In the genomic region with DNA sequence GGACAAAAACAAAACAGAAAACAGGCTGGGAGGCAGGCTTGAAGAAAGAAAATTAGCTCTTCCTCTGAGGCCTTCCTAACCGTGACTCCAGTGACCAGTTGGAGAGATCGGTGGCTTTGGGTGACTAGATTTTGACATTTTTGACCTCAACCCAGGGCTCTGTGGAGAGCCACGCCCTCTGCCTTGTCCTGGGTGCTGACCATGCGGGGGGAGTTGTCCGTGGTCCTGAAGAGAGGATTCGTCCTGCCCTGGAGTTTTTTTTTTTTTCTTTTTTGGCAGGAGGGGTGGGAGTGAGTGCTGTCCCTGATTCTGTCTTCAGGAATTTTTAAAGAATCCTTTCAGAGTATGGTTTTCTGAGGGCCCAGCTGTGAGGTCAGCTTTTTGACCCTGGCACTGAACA, we compare ENCODE assay signal across 12 mouse cellular contexts.
DNase-seq lines count a peak whose midpoint lies in the region; ATAC-seq and TF ChIP-seq lines count a peak whose summit lies in the region.
"Had no signal": no experiment of that assay in that cellular context is flagged by ENCODE, and none has a peak within 500 bp of the region (broad histone marks: within the 10 kb centered on the region; RNA-seq: fewer than 3 reads in every experiment).

No protein-coding gene starts in this region.

- 7% methylated on average over 6 of the region's 6 CpGs for WGBS in heart, embryonic 11.5 days (ENCODE audit: insufficient replicate concordance)

- intact Hi-C loops in heart, postnatal 10 days (cut with DNase I), result no loop called here
- intact Hi-C loops in left cerebral cortex, postnatal 14 days (cut with DNase I), result no loop called here

- ATAC-seq in heart, embryonic 11.5 days (replicated peaks; ENCODE audit: insufficient number of reproducible peaks, low FRiP score, low TSS enrichment), result no peak

- no peak overlapping the region for H3ac ChIP-seq in myocyte (ENCODE audit: control insufficient read depth, insufficient read length)

- TF ChIP-seq POLR2A in myocyte (IDR thresholded peaks at IDR 0.05; ENCODE audit: insufficient read length, low read depth), result no peak

- DNase-seq in heart, postnatal 10 days, result peak; percentile 31 to 58
- DNase-seq in ovary, postnatal 14 days (ENCODE audit: low spot score), result peak; percentile 13
- DNase-seq in ovary, adult 18-20 months (ENCODE audit: low spot score), result no peak
- peak; percentile 63 for DNase-seq in embryo, embryonic 11 days
- DNase-seq in left cerebral cortex, postnatal 14 days (ENCODE audit: low spot score in 2 of 2), result no peak
- no peak for DNase-seq in spleen, adult 18-20 months
- DNase-seq: cerebellum, adult 11-12 months had no signal

- H3K27ac ChIP-seq in heart, embryonic 11.5 days (ENCODE audit: low read depth, low read length), result no peak overlapping the region
- H3K27ac ChIP-seq: heart, embryonic 15.5 days; macrophage; stomach, embryonic 15.5 days had no signal

- no peaks in the 10 kb centered on the region for H3K9me3 ChIP-seq in heart, embryonic 11.5 days (replicated peaks; ENCODE audit: control insufficient read depth, low read length)
- H3K9me3 ChIP-seq: heart, embryonic 15.5 days; stomach, embryonic 15.5 days had no signal

- no peaks in the 10 kb centered on the region for H3K4me1 ChIP-seq in heart, embryonic 11.5 days (ENCODE audit: control insufficient read depth, insufficient read depth, low read length)
- H3K4me1 ChIP-seq: stomach, embryonic 15.5 days had no signal

- no peak overlapping the region for H3K4me3 ChIP-seq in heart, embryonic 11.5 days (ENCODE audit: low read depth, low read length)
- no peak overlapping the region for H3K4me3 ChIP-seq in myocyte
- H3K4me3 ChIP-seq: heart, embryonic 15.5 days; stomach, embryonic 15.5 days had no signal

- H3K9ac ChIP-seq in heart, embryonic 11.5 days (ENCODE audit: low read depth, low read length), result no peak overlapping the region
- H3K9ac ChIP-seq: heart, embryonic 15.5 days; stomach, embryonic 15.5 days had no signal

- H3K36me3 ChIP-seq in heart, embryonic 11.5 days (ENCODE audit: control insufficient read depth, insufficient read depth, low read length), result no peaks in the 10 kb centered on the region
- no peaks in the 10 kb centered on the region for H3K36me3 ChIP-seq in myocyte (ENCODE audit: control insufficient read depth, insufficient read depth)
- H3K36me3 ChIP-seq: heart, embryonic 15.5 days; stomach, embryonic 15.5 days had no signal

- no peaks in the 10 kb centered on the region for H3K79me2 ChIP-seq in myocyte (ENCODE audit: control insufficient read depth, insufficient read depth)

- no peaks in the 10 kb centered on the region; the same call in 1 of the 2 replicates for H3K27me3 ChIP-seq in heart, embryonic 11.5 days (ENCODE audit: control insufficient read depth, insufficient read depth, low read length)
- H3K27me3 ChIP-seq in myocyte (ENCODE audit: control insufficient read depth, insufficient read depth, insufficient read length), result peaks cover 70% of the 10 kb centered on the region
- H3K27me3 ChIP-seq: stomach, embryonic 15.5 days had no signal

- no peak overlapping the region for H3K4me2 ChIP-seq in heart, embryonic 11.5 days
- H3K4me2 ChIP-seq in myocyte (ENCODE audit: low read depth), result no peak overlapping the region
- H3K4me2 ChIP-seq: heart, embryonic 15.5 days; stomach, embryonic 15.5 days had no signal

TF ChIP-seq in myocyte, 11 proteins besides CTCF, POLR2A, EP300 and RAD21:
- peak; percentile 93 for TF ChIP-seq REST (IDR thresholded peaks at IDR 0.05; ENCODE audit: insufficient read depth, insufficient read length)
- no peak for TF ChIP-seq E2F4 (IDR thresholded peaks at IDR 0.05; ENCODE audit: insufficient read depth)
- TF ChIP-seq CEBPB (IDR thresholded peaks at IDR 0.05; ENCODE audit: insufficient read depth, poor library complexity, severe bottlenecking), result no peak
- TF ChIP-seq POLR2AphosphoS2 (IDR thresholded peaks at IDR 0.05; ENCODE audit: insufficient read length, low read depth), result no peak
- TF ChIP-seq SRF (IDR thresholded peaks at IDR 0.05; ENCODE audit: control insufficient read depth, insufficient read length, low read depth), result no peak
- no peak for TF ChIP-seq MYOD1 (IDR thresholded peaks at IDR 0.05; ENCODE audit: control insufficient read depth in 1 of 3, insufficient read length in 2 of 3, low read depth in 2 of 3)
- TF ChIP-seq TCF12 (IDR thresholded peaks at IDR 0.05; ENCODE audit: insufficient read depth, poor library complexity, severe bottlenecking), result no peak
- TF ChIP-seq TCF3 (IDR thresholded peaks at IDR 0.05; ENCODE audit: insufficient read length, low read depth), result no peak
- TF ChIP-seq MAX (IDR thresholded peaks at IDR 0.05; ENCODE audit: low read depth), result peak; percentile 70

Comparison
In these comparisons a context has a peak if more than half of its experiments do, and no peak if none do; other contexts are left out.
1. DNase-seq: peak in heart, postnatal 10 days (2 of 2), ovary, postnatal 14 days (single experiment) and embryo, embryonic 11 days (single experiment); none in ovary, adult 18-20 months (single experiment), left cerebral cortex, postnatal 14 days (0 of 2) and spleen, adult 18-20 months (0 of 2).